Mouse (Mus musculus): ENCODE measurements at regions not wholly inside any gene's neighbourhood (a gene's known extent, or its start where the extent isn't known, plus 50 kb on each side); places are given as distances from the start of the nearest gene placed in this dataset.

DNA sequence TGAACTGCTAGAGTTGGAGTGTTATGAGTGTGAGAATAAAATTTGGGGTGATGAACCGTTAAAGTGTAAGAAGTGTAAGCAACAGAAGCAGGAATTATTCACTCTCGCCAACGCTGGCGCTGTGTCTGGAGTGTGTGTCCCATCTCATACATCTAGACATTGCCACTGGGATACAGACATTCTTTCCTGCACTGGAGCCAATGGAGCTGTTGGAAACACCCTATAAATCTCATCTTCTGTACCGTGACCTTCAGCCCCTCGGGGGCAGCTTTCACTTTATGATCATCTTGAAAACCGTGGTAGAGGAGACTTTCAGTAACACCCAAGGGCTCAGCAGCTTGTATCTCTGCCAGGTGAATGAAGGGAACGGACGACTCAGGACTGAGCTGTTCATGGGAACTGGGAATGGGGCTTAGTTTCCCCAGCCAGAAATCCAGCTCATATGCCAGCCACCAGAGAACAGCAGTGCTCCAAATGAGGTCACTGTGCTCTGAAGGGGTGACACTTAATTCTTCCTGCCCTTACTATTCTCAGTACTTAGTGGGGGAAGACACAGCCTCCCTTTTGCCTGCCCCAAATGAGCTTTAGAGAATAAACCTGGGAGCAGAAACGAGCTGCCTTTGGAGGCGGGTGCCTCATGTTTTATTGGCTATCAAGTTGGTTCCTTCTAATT is 293.6 kb downstream of the Slc4a3 start:
- TF ChIP-seq CTCF (IDR thresholded peaks at IDR 0.05; ENCODE audit: control insufficient read depth, insufficient read depth, insufficient read length) (no peak), MYOD1 (IDR thresholded peaks at IDR 0.05; ENCODE audit: control insufficient read depth, insufficient read length, low read depth) (no peak), USF1 (IDR thresholded peaks at IDR 0.05; ENCODE audit: low read depth) (no peak), CEBPB (IDR thresholded peaks at IDR 0.05; ENCODE audit: low read depth) (no peak), MYOG (IDR thresholded peaks at IDR 0.05; ENCODE audit: control insufficient read depth, extremely low read depth, insufficient read length) (no peak), FOSL1 (IDR thresholded peaks at IDR 0.05; ENCODE audit: insufficient read depth, low read length, poor library complexity, severe bottlenecking) (no peak)

Measured in C2C12 (cell line).